Mouse (Mus musculus): Measurements from ENCODE around the gene Dis3l.

GRCm38 (mm10) chr9:64259906-64260305, 81.2 kb downstream of the Dis3l start:
- TF ChIP-seq GATA1 (IDR thresholded peaks at IDR 0.05; ENCODE audit: borderline replicate concordance, low read length) (no peak), FLI1 (IDR thresholded peaks at IDR 0.05; ENCODE audit: low read length) (no peak)

Measured in megakaryocyte, embryonic 14.5 days (primary cell).